Mouse (Mus musculus) c-Kit-positive CD71-positive TER-119-negative erythroid progenitor cells, embryonic 14.5 days (primary cell): ENCODE results near the gene Zmat5.
A peak's percentile ranks its signal among the peaks of the same experiment; 100 is the strongest.
"Not testable (repeated sequence)": the region's sequence is repeated elsewhere in the genome, so short reads cannot be mapped to it uniquely, and the experiment has no call there.

ENCODE experiments used
- DNase-seq: peaks from one replicate; pipeline ENCODE4 v3.0.0-alpha.2; 2013; ENCODE audit warnings: low read depth

Zmat5 gene

DNA sequence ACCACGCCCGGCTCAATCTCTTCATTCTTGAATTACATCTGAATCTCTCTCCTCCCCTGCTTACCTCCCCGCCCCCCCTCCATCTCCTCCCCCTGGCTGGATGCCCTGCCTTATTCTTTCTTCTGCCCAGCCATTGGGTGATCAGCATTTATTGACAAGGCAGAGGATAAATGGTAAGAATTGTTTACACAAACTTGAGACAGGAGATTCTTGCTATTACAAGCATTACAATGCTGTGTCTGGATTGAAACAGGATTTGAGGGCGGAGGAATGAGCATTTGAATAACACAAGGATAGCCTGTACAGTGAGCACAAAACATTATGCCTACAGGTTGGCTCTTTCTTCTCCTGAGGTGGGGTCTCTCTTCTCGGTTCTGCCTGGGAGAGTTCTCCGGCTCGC, 14.1 kb upstream of the Zmat5 start:
- no peak for DNase-seq

DNA sequence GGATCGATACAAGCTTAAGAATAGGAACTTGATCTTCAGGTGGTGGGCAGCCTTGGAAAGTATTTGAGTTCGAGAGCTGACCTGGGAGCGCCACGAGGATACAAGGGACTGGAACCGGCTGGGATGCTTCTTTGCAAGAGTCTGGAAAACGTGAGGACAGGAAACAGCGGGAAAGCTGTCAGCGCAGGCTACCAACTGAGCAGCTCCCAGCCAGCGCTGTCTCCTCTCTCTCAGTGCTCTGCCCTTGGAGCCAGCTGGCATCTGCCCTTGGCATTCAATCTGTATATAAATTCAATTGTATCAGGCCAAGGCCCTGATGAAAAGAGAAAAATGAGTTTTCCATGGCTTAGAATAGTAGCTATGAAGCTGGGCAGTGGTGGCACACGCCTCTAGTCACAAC, 13.3 kb upstream of the Zmat5 start:
- DNase-seq, result no peak

DNA sequence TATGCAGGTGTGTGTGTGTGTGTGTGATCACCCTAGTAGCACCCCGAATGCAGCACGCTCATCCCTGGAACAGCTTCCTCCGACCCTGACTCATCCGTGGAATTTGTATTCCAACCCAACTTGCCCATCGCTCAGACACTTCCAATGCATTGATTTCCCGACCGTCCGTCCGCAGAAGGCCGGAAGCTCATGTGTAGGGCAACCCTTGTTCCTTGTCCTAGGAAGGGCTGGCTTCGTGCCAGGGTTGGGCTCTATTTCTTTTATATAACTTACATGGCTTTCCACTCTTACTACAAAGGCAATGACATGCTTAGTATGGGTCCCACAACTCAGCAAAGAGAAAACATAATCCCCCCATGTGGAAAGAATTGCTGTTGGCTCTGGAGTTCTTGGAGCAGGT, 12.3 kb upstream of the Zmat5 start:
- DNase-seq, result no peak

DNA sequence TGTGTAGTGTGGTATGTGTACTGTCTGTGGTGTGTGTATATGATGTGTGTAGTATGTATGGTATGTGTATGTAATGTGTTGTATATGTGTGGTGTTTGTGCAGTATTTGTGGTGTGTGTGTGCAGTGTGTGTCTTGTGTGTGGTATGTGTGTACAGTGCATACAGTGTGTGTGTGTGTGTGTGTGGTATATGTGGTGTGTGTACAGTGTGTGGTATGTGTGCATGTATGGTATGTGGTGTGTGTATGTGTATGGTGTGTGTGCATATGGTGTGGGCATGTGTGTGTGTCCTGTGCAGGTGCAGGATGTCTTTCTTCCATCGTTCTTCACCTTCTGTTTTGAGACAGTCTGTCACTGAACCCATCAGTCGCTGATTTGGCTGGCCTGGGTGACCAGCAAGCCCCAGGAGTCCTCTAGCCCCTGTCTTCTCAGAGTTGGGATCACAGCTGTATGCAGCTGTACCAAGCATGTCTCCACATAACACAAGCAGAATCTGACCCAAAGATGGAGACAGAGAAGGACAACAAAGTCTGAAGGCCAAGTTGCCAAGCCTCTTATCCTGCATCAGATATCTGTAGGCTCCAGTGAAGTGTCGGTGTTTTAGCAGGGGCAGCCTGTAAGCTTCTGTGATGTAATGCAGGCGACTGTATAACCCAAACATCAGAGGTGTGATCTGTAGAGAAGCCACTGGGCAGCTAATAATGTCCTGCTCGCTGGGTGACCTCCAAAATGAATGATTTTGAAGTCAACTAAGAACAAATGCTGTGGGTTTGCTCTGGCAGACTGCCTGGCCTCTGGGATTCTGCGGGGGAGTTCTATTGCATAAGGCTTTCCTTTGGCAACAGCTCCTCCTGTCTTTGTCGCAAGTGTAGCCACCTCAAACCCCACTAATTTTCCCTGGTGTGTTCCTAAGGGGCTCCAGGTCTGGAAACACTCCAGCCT, 7.2 kb upstream of the Zmat5 start:
- DNase-seq, result no peak

DNA sequence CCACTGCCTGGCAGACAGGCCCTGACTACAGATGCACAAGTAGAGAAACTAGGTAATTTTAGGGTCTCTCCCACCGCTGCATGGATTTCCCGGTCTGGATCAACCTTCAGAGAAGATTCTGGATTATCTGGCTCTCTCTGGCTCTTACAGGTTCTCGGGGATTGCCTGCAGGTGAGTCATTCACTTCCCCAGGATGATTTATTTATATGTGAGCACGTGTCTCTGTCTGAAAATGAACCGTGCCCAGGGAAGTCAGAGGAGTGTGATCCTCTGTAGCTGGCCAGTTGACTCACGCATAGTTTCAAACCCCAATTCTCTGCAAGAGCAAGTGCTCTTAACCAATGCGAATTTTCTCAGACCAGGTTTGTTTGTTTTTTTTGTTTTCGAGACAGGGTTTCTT, 3.8 kb upstream of the Zmat5 start:
- no peak for DNase-seq

DNA sequence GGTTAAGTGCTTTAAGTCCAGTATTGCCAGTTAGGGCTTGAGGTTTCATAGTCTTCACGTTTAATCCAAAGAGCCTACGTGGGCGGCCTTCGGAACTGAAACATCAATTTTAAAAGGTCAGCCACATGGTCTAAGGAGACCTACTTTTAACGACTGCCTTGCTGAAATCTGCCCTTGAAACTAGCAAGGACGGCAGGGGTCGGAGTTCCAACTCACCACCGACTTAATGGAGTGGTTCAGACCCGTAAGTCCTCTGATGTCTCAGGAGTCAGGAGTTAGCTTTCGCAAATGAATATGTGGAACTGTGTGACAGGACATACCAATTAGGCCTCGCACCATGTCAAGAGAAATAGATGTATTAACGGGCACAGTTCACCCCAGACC, 798 bp upstream of the Zmat5 start:
- peak; percentile 16 for DNase-seq

DNA sequence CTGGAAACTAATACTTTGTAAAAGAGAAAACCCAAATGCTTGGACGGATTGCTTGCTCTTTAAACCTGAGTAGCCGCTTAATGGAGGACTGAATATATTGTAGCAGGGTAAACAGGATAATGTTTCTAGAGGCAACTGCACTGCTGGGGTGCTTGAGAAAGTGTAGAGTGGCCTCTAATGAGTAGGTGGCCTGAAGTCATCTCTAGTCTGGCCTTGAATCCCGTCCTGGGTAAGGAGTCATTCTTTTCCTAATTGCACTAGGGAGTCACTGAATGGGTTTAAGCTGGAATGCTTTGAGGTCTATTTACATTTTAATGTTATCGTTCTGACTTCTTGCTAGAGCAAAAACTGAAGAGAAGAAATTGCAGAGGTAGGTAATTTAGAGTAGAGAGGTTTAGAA, 700 bp downstream of the Zmat5 start:
- DNase-seq, result no peak

DNA sequence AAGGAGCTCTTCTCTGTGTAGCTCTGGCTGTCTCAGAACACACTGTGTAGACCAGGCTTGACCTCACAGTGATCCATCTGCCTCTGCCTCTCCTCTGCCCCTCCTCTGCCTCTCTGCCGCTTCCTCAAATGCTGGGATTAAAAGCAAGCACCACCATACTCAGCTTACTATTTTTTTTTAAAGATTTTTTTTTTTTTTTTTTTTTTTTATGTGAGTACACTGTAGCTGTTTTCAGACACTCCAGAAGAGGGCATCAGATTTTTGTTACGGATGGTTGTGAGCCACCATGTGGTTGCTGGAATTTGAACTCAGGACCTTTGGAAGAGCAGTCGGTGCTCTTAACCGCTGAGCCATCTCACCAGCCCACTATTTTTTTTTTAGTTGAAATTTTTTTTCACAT, 5.7 kb downstream of the Zmat5 start:
- not testable (repeated sequence) for DNase-seq

DNA sequence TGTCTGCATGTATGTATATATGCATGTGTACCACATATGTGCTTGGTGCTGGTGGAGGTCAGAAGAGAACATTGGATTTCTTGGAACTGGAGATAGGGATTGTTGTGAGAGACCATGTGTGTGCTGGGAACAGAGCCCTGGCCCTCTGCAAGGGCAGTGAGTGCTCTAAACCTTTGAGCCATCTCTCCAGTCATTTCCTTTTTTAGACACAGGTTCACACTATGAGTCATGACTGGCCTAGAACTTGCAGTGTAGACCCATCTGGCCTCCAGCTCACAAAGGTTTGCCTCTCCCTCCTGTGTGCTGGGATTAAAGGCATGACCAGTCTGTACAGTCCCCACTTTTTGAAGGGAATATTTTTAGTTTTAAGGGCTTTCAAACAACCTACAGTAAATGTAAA, 8.3 kb downstream of the Zmat5 start:
- no peak for DNase-seq

DNA sequence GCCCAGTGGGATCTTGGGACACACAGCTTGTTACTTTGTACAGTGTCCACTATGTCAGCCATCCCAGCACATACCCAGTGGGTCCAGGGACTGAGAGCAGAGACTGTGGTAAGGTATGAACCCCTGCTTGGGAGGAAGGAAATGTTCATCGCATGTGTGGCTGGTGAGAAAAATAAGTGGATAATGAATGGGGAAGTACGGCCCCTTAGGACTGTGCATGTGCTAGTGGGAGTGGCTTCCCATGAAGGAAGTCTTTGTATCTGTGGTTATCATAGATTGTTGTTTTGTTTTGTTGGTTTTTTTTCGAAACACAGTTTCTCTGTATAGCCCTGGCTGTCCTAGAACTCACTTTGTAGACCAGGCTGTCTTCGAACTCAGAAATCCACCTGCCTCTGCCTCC, 10.2 kb downstream of the Zmat5 start:
- no peak for DNase-seq

DNA sequence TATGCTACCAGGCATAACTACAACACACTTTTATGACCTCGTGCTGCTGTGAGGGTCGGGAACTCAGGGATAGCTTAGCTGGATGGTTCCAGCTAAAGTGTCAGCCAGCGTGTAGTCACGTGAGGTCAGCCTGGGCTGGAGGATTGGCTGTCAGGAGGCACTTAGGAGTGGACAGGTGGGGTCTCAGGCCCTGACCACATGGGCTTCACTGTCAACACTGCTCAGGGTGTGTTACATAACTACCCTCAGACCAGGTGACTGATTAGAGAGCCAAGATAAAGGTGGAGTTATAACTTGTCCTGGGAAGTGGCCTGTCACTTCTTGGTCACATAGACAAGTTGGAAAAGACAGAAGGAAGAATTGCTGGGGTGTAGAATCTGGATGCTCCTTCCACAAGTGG, 11.1 kb downstream of the Zmat5 start:
- no peak for DNase-seq

DNA sequence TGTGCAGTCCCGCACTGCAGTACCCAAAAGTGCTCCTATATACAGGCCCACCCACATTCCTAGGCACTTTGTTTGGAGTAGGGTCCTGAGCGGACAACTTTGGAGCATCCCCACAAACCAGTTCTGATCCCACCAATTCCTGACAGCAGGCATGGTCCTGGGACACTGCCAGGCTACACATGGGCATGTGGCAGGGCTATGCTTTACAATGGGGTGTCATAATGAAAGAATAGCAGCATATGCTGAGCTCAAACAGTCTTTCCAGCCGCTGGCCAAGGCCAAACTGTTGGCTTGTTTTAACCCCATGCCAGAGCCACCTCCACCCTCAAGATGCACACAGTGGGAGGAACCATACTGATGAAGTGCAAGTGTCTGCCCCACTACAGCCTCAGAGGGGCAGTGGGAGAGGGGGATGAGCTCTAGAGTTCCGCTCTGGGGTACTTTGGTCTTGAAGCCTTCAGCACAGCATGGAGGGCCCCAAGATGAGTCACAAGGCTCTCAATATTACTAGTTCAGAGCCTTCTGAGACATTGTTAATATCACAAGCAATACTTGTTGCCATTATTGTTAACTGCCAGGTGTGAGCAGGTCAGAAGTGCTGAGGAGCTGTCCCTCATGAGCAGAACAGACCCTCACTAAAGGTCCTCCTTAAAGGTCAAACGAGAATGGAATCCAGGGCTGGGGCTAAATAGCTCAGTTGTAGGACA, 12.2 kb downstream of the Zmat5 start:
- no peak for DNase-seq

DNA sequence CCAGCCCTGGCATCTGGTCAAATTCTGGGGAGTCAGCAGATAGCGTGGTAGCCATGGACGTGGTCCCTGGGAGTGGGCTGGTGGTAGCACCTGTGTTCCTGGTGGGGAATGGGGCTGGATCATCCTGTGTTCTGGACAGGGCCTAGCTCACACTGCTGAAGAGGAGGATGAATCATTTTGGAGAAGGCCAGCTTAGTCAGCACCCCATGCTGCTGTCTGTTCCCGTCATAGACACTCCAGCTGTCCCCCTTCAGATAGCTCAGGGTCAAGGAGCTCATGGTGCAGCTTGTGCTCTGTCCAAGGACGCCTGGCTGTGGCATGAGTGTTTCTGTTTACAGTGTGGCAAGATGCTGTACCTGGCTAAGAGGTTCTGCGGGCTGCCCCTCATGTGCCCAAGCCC, 14.1 kb downstream of the Zmat5 start:
- no peak for DNase-seq

DNA sequence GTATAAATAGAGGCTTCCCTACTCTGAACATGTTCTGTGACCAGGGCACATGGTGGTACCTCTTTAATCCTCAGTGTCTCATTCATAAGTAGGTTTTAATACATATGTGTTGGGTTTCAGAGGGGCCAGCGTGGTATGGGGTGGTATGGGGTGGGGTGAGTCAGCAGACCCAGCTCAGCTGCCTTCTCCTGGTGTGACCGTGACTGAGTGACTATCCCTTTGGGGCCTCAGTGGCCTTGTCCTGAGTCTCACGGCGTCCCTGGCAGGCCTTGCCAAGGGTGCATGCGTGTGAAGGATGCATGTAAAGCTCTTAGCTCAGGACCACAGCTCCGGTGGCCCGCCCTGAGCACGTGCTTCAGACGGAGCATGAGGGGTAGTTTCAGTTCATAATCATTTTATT, 15.5 kb downstream of the Zmat5 start:
- DNase-seq, result no peak

DNA sequence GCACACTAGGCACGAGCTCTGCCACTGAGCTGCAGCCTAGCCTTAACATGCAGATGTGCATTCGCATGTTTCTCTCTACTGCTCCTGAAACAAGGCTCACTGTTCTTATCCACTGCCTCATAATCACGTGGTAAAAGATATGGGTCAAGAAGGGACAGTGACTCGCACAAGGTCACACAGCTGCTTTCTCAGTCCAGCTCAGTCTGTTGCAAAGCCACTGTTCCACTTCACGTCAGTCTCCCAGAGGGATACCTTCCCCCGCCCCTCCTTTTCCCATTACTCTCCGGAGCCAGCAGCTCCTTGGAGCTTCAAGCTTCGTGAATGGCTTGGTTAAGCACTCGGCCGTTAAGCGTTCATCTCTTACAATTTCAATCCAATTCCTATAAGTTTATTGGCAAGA, 15.9 kb downstream of the Zmat5 start:
- no peak for DNase-seq

DNA sequence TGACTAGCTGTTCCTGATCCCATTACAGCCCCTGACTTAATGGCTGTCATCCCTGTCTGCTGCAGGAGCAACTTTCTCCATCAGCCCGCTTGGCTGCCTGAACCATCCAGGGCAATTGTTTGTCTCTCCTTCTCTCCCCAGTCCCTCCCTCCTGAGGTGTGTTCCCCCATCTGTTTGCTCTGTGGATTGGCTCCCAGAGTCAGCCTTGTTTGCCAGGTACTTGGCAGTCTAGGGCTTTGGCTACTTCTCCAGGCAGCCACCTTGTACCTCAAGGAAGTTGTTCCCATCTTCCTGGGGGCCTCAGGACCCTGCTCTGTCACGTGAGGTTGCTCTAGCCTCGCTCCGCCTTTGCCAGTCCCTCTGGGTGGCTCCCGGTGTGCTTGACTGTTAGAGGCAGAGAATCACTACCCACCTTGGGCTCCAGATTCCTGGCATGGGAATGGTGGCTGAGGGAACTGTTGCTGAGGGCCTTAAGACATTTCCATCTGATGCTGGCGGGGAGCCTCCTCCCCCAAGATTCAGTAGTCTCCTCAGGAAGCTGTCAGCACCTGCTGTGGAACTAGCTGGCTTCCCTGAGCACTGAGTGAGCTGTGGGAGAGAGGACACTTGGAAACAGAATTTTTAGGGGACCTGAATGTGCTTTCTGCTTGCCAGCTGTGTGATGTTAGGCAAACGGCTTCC, 16.6 kb downstream of the Zmat5 start:
- DNase-seq, result no peak

DNA sequence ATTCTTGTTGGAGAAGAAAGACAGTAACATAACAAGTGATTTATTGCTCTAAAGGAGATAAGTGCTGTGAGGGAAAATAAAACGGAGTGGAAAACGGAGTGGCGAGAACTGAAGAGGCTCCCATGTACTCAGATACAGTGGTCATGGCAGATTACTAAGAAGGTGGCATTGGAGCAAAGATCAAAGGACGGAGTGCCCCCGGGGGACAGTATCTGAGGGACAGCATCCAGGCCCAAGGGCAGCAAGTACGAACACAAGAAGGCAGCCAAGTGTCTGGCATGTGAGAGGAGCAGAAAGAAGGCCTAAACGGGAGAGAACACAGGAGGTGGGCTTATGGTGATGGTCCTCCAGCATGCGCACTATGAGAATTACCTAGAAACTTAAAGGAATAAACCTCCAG, 17.2 kb downstream of the Zmat5 start:
- no peak for DNase-seq

DNA sequence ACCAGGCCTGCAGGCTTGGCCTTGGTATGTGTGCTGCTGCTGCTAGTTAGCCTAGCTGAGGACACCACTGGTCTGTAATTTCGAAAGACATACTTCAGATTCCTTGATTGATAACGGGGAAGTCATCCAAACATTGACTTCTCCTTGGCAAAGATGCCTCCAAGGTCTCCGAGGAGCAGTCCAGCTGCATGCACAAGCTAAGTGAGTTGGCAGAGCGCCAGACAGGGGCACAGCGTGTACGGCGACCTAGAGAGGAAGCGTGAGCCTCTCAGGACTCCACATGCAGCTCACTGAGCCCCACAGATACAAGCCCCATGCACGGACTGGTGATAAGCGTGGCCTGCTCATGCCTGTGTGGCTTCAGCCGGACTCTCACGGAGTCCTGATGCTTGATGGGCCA, 25.1 kb downstream of the Zmat5 start:
- no peak for DNase-seq

DNA sequence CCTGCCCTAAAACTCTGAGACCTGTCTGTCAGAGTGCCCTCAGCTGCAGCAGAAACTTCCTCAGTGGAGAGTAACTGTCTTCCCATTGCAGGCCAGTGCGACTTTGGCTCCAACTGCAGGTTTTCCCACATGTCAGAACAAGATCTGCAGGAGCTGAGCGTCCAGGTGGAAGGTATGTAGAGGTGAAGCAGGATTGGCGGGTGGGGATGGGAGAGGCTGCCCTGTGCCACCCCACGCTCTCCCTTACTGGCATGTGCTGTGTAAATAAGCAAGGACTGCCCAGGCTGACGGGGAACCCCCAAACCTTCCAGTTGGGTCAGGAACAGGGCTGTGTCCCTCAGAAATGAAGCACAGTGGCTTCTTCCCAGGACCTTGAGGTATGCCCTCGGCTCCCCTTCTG, 25.6 kb downstream of the Zmat5 start:
- no peak for DNase-seq

DNA sequence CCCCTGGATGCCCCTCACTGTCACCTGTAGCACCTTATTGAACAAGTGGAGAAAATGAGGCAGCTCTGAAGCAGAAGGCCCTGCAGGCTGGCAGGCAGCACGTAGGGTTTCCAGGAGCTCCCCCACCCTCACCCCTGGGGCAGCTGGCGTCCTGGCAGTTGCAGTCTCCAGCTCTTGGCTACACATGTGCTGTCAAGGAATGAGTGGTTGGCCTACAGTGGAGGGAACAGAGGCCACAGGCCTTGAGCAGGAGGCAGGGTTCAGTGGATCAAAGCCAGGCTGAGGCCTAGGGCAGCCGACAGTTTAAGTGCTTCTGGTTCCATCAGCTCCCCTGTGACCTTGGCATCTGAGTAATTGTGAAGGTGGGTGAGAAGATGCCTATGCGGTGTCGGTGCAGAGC, 26.4 kb downstream of the Zmat5 start:
- no peak for DNase-seq

DNA sequence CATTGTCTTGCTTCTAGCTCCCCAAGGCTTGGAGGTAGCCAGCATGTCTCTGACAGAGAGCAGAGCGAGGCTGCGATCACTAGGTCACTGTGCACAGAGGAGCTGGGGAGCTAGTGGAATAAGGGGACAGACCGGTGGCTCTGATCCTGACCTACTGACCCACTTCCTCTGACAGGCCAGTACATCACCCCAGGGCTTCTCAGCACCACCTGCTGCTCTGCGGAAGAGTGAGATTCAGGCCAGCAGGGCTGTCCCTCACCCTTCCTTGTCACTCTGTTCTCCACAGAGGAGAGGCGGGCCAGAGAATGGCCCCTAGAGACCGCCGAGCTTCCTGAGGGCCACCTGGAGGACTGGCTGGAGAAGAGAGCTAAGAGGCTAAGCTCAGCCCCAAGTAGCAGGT, 27.3 kb downstream of the Zmat5 start:
- no peak for DNase-seq

DNA sequence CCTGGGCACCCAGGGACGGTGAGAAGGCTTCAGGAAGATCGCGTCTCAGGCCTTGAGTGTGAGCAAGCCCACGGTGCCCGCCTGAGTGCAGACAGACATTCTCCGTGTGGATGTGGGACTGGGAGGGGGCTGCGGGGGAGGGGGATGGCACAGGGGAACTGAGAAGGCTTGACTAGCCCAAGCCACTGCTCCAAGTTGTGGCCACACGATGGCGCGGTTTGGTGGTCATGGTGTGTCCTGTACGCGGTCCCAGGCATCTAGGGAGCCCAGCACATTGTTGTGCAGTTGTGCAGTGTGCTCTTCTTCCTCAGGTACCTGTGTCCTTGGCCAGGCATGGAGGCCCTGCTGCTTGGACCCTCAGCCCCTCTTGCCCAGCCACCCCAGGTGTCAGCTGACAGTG, 29.7 kb downstream of the Zmat5 start:
- no peak for DNase-seq

DNA sequence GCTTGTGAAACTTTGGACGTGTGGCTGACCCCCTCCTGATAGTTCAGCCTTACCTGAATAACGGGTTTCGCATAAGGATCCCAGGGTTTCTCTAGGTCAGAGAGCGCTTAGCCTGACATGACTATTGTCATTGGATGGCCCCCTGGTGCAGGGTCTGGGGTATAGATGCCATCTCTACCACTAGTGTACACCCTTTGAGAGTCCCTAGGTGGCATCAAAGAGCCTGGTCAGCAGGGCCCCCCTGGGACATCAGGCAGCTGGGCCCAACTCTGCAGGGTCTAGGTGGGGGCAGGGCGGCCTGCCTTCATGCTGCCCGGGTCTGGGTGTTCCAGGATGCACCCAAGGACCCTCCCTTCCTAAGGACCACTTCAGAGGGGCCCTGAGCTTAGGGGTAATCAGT, 31.9 kb downstream of the Zmat5 start:
- no peak for DNase-seq
